Mouse (Mus musculus) heart, embryonic 10.5 days (tissue): ENCODE measurements around the gene Rnf214. TPM values are rescaled to one million over a fixed set of nuclear protein-coding genes. Genes with fewer than 3 reads are reported as not detected.

ENCODE experiments used
- DNase-seq: peaks from one replicate; pipeline ENCODE4 v3.0.0-alpha.2; 2017; ENCODE audit warnings: low spot score
- H3K27ac ChIP-seq: fragments of 300-500 bp; sonication (generic); 2 replicates; pipeline ENCODE4 v1.5.1; 2016; ENCODE audit warnings: mild to moderate bottlenecking
- H3K27me3 ChIP-seq: fragments of 300-500 bp; sonication (generic); 2 replicates; pipeline ENCODE4 v1.6.1; 2016; ENCODE audit warnings: mild to moderate bottlenecking; ENCODE audit not compliant: poor library complexity, insufficient read depth, severe bottlenecking
- H3K36me3 ChIP-seq: fragments of 300-500 bp; sonication (generic); 2 replicates; pipeline ENCODE4 v1.6.1; 2016; ENCODE audit warnings: mild to moderate bottlenecking, moderate library complexity
- H3K4me1 ChIP-seq: fragments of 300-500 bp; sonication (generic); 2 replicates; pipeline ENCODE4 v1.6.1; 2016; ENCODE audit warnings: mild to moderate bottlenecking
- H3K4me3 ChIP-seq: fragments of 300-500 bp; sonication (generic); 2 replicates; pipeline ENCODE4 v1.5.1; 2016; ENCODE audit warnings: mild to moderate bottlenecking, moderate library complexity
- H3K9me3 ChIP-seq: fragments of 300-500 bp; sonication (generic); 2 replicates; pipeline ENCODE4 v1.6.1; 2016; ENCODE audit warnings: mild to moderate bottlenecking, moderate library complexity
- WGBS: fragments of 180-500 bp; shearing (Covaris S2); methylation state at CpG from one replicate; pipeline ENCODE4 v1.1.7; 2016; 5-methylcytosine and 5-hydroxymethylcytosine counted together
- microRNA-seq: library from miRNA; unstranded; fragments of <30 nt; microRNA quantifications from one replicate; pipeline ENCODE4, GENCODE M21; 2017
- polyA plus RNA-seq: library from polyadenylated mRNA; unstranded; fragments of >200 nt; fragmentation: Nextera tagmentation; extraction: Ambion mirVana; gene quantifications from 2 replicates; pipeline ENCODE4 v1.2.1, GENCODE M21; 2016

Rnf214 gene
- polyA plus RNA-seq, 1 experiment from 2014 or later = 45.5 TPM

GRCm38 (mm10) chr9:45815113-45815512 is 91.6 kb downstream of the Rnf214 start:
- H3K36me3 ChIP-seq = peaks cover 29% of the 10 kb centered on the region
- H3K4me1 ChIP-seq = peaks cover 8% of the 10 kb centered on the region; the same call in 1 of the 2 replicates
- no peak overlapping the region for H3K27ac ChIP-seq
- no peak overlapping the region for H3K4me3 ChIP-seq
- DNase-seq = no peak
- H3K27me3 ChIP-seq = no peaks in the 10 kb centered on the region
- no peaks in the 10 kb centered on the region for H3K9me3 ChIP-seq
- whole genome bisulfite sequencing = 88% methylated on average over 9 of the region's 9 CpGs

Small RNAs within 50 kb of the gene (microRNA-seq; reads per million reads assigned to microRNA genes)
- not detected for gene Mir7087

Other genes starting within 250 kb of the Rnf214 start
- gene Cep164, start 78.2 kb downstream of the Rnf214 start, polyA plus RNA-seq = 15.9 and 16.9 TPM in 2 replicates
- 17.6 and 19.4 TPM in 2 replicates for gene Bace1, start 68.3 kb downstream of the Rnf214 start, polyA plus RNA-seq
- gene Pcsk7, start 414 bp downstream of the Rnf214 start, polyA plus RNA-seq = 18.5 and 22.1 TPM in 2 replicates
- gene Tagln, start 29.1 kb upstream of the Rnf214 start, polyA plus RNA-seq = 303 and 413 TPM in 2 replicates
- gene Sidt2, start 48.3 kb upstream of the Rnf214 start, polyA plus RNA-seq = 37.0 and 37.2 TPM in 2 replicates
- 183 and 212 TPM in 2 replicates for gene Pafah1b2, start 105.8 kb upstream of the Rnf214 start, polyA plus RNA-seq
- gene Sik3, start 105.9 kb upstream of the Rnf214 start, polyA plus RNA-seq = 6.4 and 8.0 TPM in 2 replicates